Mouse (Mus musculus) cerebellum, adult 11-12 months (tissue): Measurements from ENCODE around the gene Plac8.

ENCODE experiments used
- DNase-seq: peaks from one replicate; pipeline ENCODE4 v3.0.0; 2022

Plac8 gene

DNA sequence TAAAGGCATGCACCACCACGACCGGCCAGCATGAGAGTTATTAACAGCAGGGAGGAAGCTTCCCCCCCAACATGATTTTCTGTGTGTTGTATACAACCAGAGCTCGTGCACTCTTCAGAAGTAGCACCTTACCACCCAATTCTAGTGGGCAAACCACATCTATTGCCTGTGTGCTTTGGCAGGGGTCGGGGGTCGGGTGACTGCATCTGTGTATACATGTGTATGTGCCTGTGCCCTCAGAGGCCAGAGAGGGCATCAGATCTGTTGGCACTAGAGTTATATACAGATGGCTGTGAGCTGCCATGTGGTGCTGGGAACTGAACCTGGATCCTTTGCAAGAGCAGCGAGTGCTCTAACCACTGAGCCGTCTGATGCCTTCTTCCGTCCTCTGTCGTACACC is 47.1 kb downstream of the Plac8 start:
- no peak for DNase-seq

DNA sequence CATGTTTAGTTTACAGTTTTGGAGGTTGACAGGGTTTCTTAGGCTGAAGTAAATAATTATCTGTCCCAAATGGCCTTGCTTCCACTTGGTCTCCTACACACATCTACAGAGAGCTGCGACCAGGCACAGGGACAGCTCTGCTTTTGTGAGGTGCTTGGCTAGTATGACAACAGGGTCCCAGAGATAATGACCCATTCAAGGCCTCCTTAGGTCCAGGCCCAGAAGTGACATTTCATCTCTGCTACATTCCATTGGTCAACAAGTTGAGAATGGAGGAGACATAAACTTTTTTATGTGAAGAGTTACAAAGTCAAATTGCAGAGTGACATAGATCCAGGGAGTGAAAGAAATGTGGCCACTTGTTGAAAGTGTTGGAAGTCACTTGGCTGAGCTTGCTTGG is 48.7 kb downstream of the Plac8 start:
- no peak for DNase-seq

DNA sequence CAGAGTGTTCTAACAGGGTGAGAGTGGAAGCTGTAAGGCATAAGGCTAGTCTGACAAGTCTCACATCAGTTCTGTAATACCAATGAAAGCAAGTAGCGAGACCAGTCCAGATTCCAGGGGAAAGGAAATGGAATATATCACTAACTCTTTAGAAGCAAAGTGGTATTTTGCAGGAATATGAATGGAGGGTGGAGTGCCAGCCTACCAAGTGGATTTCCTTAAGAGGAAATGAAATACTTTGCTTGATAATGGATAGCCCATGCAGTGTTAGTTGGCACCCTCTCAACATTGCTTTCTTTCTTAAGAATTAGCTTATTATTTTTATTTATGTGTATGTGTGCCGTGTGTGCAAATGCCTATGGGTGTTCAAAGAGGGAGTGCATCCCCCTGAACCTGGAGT is 51.8 kb downstream of the Plac8 start:
- no peak for DNase-seq

DNA sequence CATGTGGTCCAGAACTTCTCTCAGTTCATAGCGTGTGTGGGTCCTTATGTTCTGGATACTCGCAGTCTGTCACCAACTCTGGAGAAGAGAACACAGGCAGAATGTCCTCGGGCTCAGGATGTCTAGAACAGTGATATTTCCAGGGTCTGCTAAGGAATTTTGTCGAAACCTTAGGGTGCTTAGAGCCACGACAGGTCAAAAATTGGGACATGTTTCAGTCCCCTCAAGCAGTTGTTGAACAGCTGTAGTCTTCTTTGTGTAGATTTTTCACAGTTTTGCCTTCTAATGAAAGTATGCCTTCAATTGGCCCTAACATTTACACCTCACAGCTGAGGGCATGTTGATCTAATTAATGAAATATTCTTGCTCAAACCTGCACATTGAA is 53.0 kb downstream of the Plac8 start:
- DNase-seq = no peak

DNA sequence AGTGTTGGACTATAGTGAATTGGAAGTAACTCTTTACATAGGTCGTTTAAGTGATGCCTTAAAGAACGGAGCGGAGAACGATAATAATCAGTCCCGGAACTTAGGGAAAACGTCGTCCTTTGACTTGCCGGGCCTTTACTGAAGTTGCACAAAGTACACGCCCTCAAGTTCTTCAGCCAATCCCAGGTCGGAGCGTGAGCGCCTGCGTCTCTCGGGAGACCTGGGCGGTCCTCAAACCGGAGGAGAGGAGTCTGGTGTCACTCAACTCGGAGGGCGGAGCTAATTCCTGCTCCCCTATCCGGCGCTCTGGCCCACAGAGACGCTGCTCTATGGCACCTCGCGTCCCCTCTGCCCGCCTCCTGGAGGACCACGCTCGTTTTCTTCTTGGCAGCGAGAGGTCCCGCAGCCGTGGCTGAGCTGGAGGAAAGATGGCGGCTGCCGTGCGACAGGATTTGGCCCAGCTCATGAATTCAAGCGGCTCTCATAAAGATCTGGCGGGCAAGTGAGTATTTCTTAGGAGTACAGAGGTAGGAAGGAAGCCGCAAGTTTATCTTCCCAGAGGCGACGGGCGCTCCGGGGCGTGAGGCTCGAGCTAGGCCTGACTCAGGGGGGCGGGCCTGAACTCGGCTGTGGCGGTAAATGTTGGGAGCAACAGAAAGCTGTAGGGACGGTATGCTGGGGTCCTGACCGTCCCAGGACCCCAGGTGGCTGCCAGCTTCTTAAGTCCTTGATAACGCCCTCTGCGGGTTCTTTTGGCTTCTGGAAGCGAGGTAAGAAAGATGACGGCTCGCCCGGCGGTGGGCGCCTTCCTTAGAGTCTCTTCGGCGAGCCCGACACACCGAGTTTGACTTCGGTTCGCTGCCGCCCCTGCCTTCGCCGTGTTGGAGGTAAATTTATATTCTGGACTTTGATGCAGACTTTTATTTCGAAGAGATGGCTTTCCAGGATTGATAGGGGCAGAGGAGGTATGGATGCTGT is 53.7 kb downstream of the Plac8 start, which contains the start of gene Cops4:
Gene Cops4 (plus strand): TSS at position 261 of the 978 bp plus-strand sequence.
- DNase-seq = peak; percentile 99

DNA sequence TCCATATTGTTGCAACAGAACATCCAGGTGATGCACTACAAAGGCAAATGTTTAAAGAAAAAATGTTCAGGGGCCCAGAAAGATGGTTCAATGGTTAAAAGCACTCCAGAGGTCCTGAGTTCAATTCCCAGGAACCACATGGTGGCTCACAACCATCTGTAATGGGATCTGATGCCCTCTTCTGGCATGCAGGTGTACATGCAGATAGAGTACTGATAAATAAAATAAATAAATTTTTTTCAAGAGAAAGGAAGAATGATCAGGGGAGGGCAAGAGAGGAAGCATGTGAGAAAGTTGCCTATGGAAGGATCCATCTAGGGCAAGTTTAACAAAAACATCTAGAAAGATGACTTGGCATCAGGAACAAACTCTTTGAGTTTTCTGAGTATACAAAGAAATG is 59.5 kb downstream of the Plac8 start:
- DNase-seq = no peak

DNA sequence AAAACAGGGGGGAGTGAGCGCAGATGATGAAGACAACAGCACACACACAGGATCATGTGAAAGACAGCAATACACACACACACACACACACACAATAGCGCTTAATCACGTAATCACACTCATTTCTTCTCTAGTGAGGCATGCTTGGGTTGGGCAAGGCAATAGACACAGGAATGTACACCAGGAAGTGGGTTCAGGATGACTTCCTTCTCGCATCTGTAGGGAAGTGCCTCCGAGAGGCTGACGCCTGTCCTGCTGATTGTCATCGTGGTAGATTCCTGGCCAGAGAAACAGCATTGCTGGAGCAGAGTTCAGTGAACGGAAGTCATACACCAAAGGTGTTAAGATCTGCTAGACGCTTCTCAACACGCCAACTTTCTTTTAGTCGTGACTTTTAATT is 62.8 kb downstream of the Plac8 start:
- DNase-seq = no peak
